Mouse (Mus musculus) thymus, adult 2 months (tissue): ENCODE results near the gene Rbms3.

Experiments
- CTCF ChIP-seq: fragments of 200-500 bp; IDR thresholded peaks from 2 replicates; pipeline ENCODE4 v1.5.1; 2012; ENCODE audit warnings: mild to moderate bottlenecking, control low read depth, low read length, moderate library complexity, borderline replicate concordance; ENCODE audit not compliant: control insufficient read depth, poor library complexity, insufficient read depth; ENCODE audit errors: extremely low read depth
- POLR2A ChIP-seq: fragments of 200-500 bp; IDR thresholded peaks from 2 replicates; pipeline ENCODE4 v1.6.1; 2012; ENCODE audit warnings: mild to moderate bottlenecking, low read length, control low read depth, moderate library complexity; ENCODE audit not compliant: control insufficient read depth, poor library complexity, insufficient read depth; ENCODE audit errors: extremely low read depth

GRCm38 (mm10) chr9:116661026-116661425, 968.7 kb downstream of the Rbms3 start:
- TF ChIP-seq CTCF: no peak
- TF ChIP-seq POLR2A: no peak
